Mouse (Mus musculus): ENCODE results near the gene Acox1. TPM values are rescaled to one million over a fixed set of nuclear protein-coding genes. Genes with fewer than 3 reads are reported as not detected.
A peak's percentile ranks its signal among the peaks of the same experiment; 100 is the strongest.

The Acox1 gene
- polyA plus RNA-seq, 1 experiment from 2014 or later = 85.5 TPM

- Histone ChIP-seq H3K4me1 (ENCODE audit: control insufficient read depth, insufficient read depth, low read length) (peaks cover 36% of the 10 kb centered on the region), H3K9ac (ENCODE audit: low read depth, low read length) (peak overlapping the region; percentile 90), H3K4me3 (ENCODE audit: low read length) (peak overlapping the region; percentile 71), H3K36me3 (ENCODE audit: control insufficient read depth, insufficient read depth, low read length) (peaks cover 21% of the 10 kb centered on the region), H3K27ac (ENCODE audit: low read length) (peak overlapping the region; percentile 97), H3K9me3 (ENCODE audit: control insufficient read depth, low read length) (no peaks in the 10 kb centered on the region), H3K27me3 (replicated peaks; ENCODE audit: control insufficient read depth, insufficient read depth, low read length) (no peaks in the 10 kb centered on the region), H3K4me2 (ENCODE audit: low read depth, low read length) (peak overlapping the region; percentile 89)
- peak; percentile 1; the same call in 1 of the 2 replicates for ATAC-seq
- 35% methylated on average over 8 of the region's 8 CpGs for WGBS
Measured at GRCm38 (mm10) chr11:116129993-116130487, 68.8 kb downstream of the Acox1 start.

GRCm38 (mm10) chr11:116129091-116129790 is 69.6 kb downstream of the Acox1 start:
- ATAC-seq = no peak
- H3K9ac ChIP-seq (ENCODE audit: low read depth, low read length) = peak overlapping the region; percentile 90; the same call in 1 of the 2 replicates
- 84% methylated on average over 9 of the region's 9 CpGs for WGBS
- H3K9me3 ChIP-seq (ENCODE audit: control insufficient read depth, low read length) = no peaks in the 10 kb centered on the region
- no peak overlapping the region for H3K27ac ChIP-seq (ENCODE audit: low read length)
- H3K27me3 ChIP-seq (replicated peaks; ENCODE audit: control insufficient read depth, insufficient read depth, low read length) = no peaks in the 10 kb centered on the region
- peak overlapping the region; percentile 89 for H3K4me2 ChIP-seq (ENCODE audit: low read depth, low read length)
- peak overlapping the region; percentile 71 for H3K4me3 ChIP-seq (ENCODE audit: low read length)
- peaks cover 36% of the 10 kb centered on the region for H3K4me1 ChIP-seq (ENCODE audit: control insufficient read depth, insufficient read depth, low read length)
- H3K36me3 ChIP-seq (ENCODE audit: control insufficient read depth, insufficient read depth, low read length) = peaks cover 18% of the 10 kb centered on the region

- peaks cover 36% of the 10 kb centered on the region for H3K4me1 ChIP-seq (ENCODE audit: control insufficient read depth, insufficient read depth, low read length)
- no peak overlapping the region for H3K4me3 ChIP-seq (ENCODE audit: low read length)
- no peaks in the 10 kb centered on the region for H3K9me3 ChIP-seq (ENCODE audit: control insufficient read depth, low read length)
- H3K4me2 ChIP-seq (ENCODE audit: low read depth, low read length) = peak overlapping the region; percentile 26
- 75% methylated on average over 9 of the region's 9 CpGs for WGBS
- no peak for ATAC-seq
- peak overlapping the region; percentile 52; the same call in 1 of the 2 replicates for H3K9ac ChIP-seq (ENCODE audit: low read depth, low read length)
- peaks cover 20% of the 10 kb centered on the region for H3K36me3 ChIP-seq (ENCODE audit: control insufficient read depth, insufficient read depth, low read length)
- no peaks in the 10 kb centered on the region for H3K27me3 ChIP-seq (replicated peaks; ENCODE audit: control insufficient read depth, insufficient read depth, low read length)
- peak overlapping the region; percentile 46; the same call in 1 of the 2 replicates for H3K27ac ChIP-seq (ENCODE audit: low read length)
Measured at GRCm38 (mm10) chr11:116127986-116128385, 70.9 kb downstream of the Acox1 start.

- peaks cover 24% of the 10 kb centered on the region for H3K36me3 ChIP-seq (ENCODE audit: control insufficient read depth, insufficient read depth, low read length)
- H3K4me1 ChIP-seq (ENCODE audit: control insufficient read depth, insufficient read depth, low read length) = peaks cover 36% of the 10 kb centered on the region
- ATAC-seq = 0 out of 2 replicates have a peak, but pooled peaks have one; percentile 4
- H3K27ac ChIP-seq (ENCODE audit: low read length) = peak within 1 kb of the TSS; percentile 46
- H3K4me3 ChIP-seq (ENCODE audit: low read length) = no peak within 1 kb of the TSS
- peak within 1 kb of the TSS; percentile 52; the same call in 1 of the 2 replicates for H3K9ac ChIP-seq (ENCODE audit: low read depth, low read length)
- no peaks in the 10 kb centered on the region for H3K9me3 ChIP-seq (ENCODE audit: control insufficient read depth, low read length)
- H3K4me2 ChIP-seq (ENCODE audit: low read depth, low read length) = peak within 1 kb of the TSS; percentile 26
- no peaks in the 10 kb centered on the region for H3K27me3 ChIP-seq (replicated peaks; ENCODE audit: control insufficient read depth, insufficient read depth, low read length)
- 28% methylated on average over 23 of the region's 23 CpGs for WGBS
Measured at GRCm38 (mm10) chr11:116127156-116127980, 71.5 kb downstream of the Acox1 start, which contains the start of gene Trim47. TSS of gene Trim47 (minus strand) at chr11:116127210.

GRCm38 (mm10) chr11:116126261-116126660 is 72.6 kb downstream of the Acox1 start:
- Histone ChIP-seq H3K36me3 (ENCODE audit: control insufficient read depth, insufficient read depth, low read length) (peaks cover 28% of the 10 kb centered on the region), H3K4me3 (ENCODE audit: low read length) (no peak overlapping the region), H3K4me2 (ENCODE audit: low read depth, low read length) (no peak overlapping the region), H3K27me3 (replicated peaks; ENCODE audit: control insufficient read depth, insufficient read depth, low read length) (no peaks in the 10 kb centered on the region), H3K9ac (ENCODE audit: low read depth, low read length) (no peak overlapping the region), H3K9me3 (ENCODE audit: control insufficient read depth, low read length) (no peaks in the 10 kb centered on the region), H3K4me1 (ENCODE audit: control insufficient read depth, insufficient read depth, low read length) (peaks cover 29% of the 10 kb centered on the region), H3K27ac (ENCODE audit: low read length) (no peak overlapping the region)
- no peak for ATAC-seq
- WGBS = 94% methylated on average over 15 of the region's 15 CpGs

Other genes with a start within 250 kb of the Acox1 start
- gene Itgb4, start 224.3 kb downstream of the Acox1 start, polyA plus RNA-seq (2015; fragmentation: Nextera tagmentation; extraction: Ambion mirVana) = 11.9 and 15.2 TPM in 2 replicates
- gene Galk1, start 186.3 kb downstream of the Acox1 start, polyA plus RNA-seq (2015; fragmentation: Nextera tagmentation; extraction: Ambion mirVana) = 360 and 389 TPM in 2 replicates
- gene H3f3b, start 171.1 kb downstream of the Acox1 start, polyA plus RNA-seq (2015; fragmentation: Nextera tagmentation; extraction: Ambion mirVana) = 1,239 and 1,387 TPM in 2 replicates
- gene Unk, start 168.7 kb downstream of the Acox1 start, polyA plus RNA-seq (2015; fragmentation: Nextera tagmentation; extraction: Ambion mirVana) = 22.9 and 24.4 TPM in 2 replicates
- 6.4 and 7.5 TPM in 2 replicates for gene Unc13d, start 121.1 kb downstream of the Acox1 start, polyA plus RNA-seq (2015; fragmentation: Nextera tagmentation; extraction: Ambion mirVana)
- 135 and 160 TPM in 2 replicates for gene Wbp2, start 112.0 kb downstream of the Acox1 start, polyA plus RNA-seq (2015; fragmentation: Nextera tagmentation; extraction: Ambion mirVana)
- 13.9 and 14.7 TPM in 2 replicates for gene Trim47, start 71.8 kb downstream of the Acox1 start, polyA plus RNA-seq (2015; fragmentation: Nextera tagmentation; extraction: Ambion mirVana)
- 7.7 and 9.3 TPM in 2 replicates for gene Trim65, start 67.9 kb downstream of the Acox1 start, polyA plus RNA-seq (2015; fragmentation: Nextera tagmentation; extraction: Ambion mirVana)
- gene Mrpl38, start 60.2 kb downstream of the Acox1 start, polyA plus RNA-seq (2015; fragmentation: Nextera tagmentation; extraction: Ambion mirVana) = 104 and 110 TPM in 2 replicates
- 15.4 and 16.9 TPM in 2 replicates for gene Fbf1, start 30.9 kb downstream of the Acox1 start, polyA plus RNA-seq (2015; fragmentation: Nextera tagmentation; extraction: Ambion mirVana)
- 106 and 115 TPM in 2 replicates for gene Ten1, start 190 bp downstream of the Acox1 start, polyA plus RNA-seq (2015; fragmentation: Nextera tagmentation; extraction: Ambion mirVana)
- gene Evpl, start 39.0 kb upstream of the Acox1 start, polyA plus RNA-seq (2015; fragmentation: Nextera tagmentation; extraction: Ambion mirVana) = 1.9 and 2.5 TPM in 2 replicates
- 90.9 and 94.8 TPM in 2 replicates for gene Srp68, start 75.2 kb upstream of the Acox1 start, polyA plus RNA-seq (2015; fragmentation: Nextera tagmentation; extraction: Ambion mirVana)
- 0.16 and 0.31 TPM in 2 replicates for gene Galr2, start 81.9 kb upstream of the Acox1 start, polyA plus RNA-seq (2015; fragmentation: Nextera tagmentation; extraction: Ambion mirVana)
- 52.5 and 54.6 TPM in 2 replicates for gene Exoc7, start 108.2 kb upstream of the Acox1 start, polyA plus RNA-seq (2015; fragmentation: Nextera tagmentation; extraction: Ambion mirVana)
- 0.27 and 0.36 TPM in 2 replicates for gene Foxj1, start 136.4 kb upstream of the Acox1 start, polyA plus RNA-seq (2015; fragmentation: Nextera tagmentation; extraction: Ambion mirVana)
- gene Rnf157, start 214.0 kb upstream of the Acox1 start, polyA plus RNA-seq (2015; fragmentation: Nextera tagmentation; extraction: Ambion mirVana) = 4.4 and 5.2 TPM in 2 replicates
- gene Ubald2, start 235.0 kb upstream of the Acox1 start, polyA plus RNA-seq (2015; fragmentation: Nextera tagmentation; extraction: Ambion mirVana) = 47.2 and 55.0 TPM in 2 replicates